Mouse (Mus musculus) liver, adult 2 months (tissue): ENCODE data around the gene Maged1. TPM values are rescaled to one million over a fixed set of nuclear protein-coding genes. Genes with fewer than 3 reads are reported as not detected.
"Not testable (repeated sequence)": the region's sequence is repeated elsewhere in the genome, so short reads cannot be mapped to it uniquely, and the experiment has no call there.

ENCODE experiments used
- DNase-seq: peaks from one replicate; pipeline ENCODE4 v3.0.0-alpha.2; 2011; ENCODE audit warnings: low read depth, low spot score; ENCODE audit errors: extremely low read depth
- H3K27ac ChIP-seq: fragments of 200-500 bp; replicated peaks from 2 replicates; pipeline ENCODE4 v1.5.1; 2012; ENCODE audit warnings: low read depth, mild to moderate bottlenecking, control low read depth, inconsistent platforms, low read length; ENCODE audit not compliant: insufficient read depth
- H3K27me3 ChIP-seq: fragments of 200-500 bp; 2 replicates; pipeline ENCODE4 v1.6.1; 2012; ENCODE audit warnings: mild to moderate bottlenecking, moderate library complexity, low read length, inconsistent platforms; ENCODE audit not compliant: control insufficient read depth, insufficient read depth
- H3K36me3 ChIP-seq: fragments of 200-500 bp; 2 replicates; pipeline ENCODE4 v1.6.1; 2012; ENCODE audit warnings: low read length, inconsistent platforms; ENCODE audit not compliant: control insufficient read depth, insufficient read depth
- H3K4me1 ChIP-seq: fragments of 200-500 bp; 2 replicates; pipeline ENCODE4 v1.6.1; 2011; ENCODE audit warnings: low read length; ENCODE audit not compliant: control insufficient read depth, insufficient read depth
- H3K4me3 ChIP-seq: fragments of 200-500 bp; 2 replicates; pipeline ENCODE4 v1.5.1; 2011; ENCODE audit warnings: low read depth, mild to moderate bottlenecking, control low read depth, low read length, moderate library complexity; ENCODE audit not compliant: insufficient read depth
- H3K79me2 ChIP-seq: fragments of 200-500 bp; 2 replicates; pipeline ENCODE4 v1.6.1; 2012; ENCODE audit warnings: inconsistent platforms, mild to moderate bottlenecking, low read length, moderate library complexity; ENCODE audit not compliant: control insufficient read depth, insufficient read depth
- H3K9ac ChIP-seq: fragments of 200-500 bp; 2 replicates; pipeline ENCODE4 v1.6.1; 2012; ENCODE audit warnings: low read depth, mild to moderate bottlenecking, control low read depth, inconsistent platforms, low read length
- CTCF ChIP-seq: fragments of 200-500 bp; IDR thresholded peaks from 2 replicates; pipeline ENCODE4 v1.5.1; 2011; ENCODE audit warnings: low read depth, low read length, control low read depth
- POLR2A ChIP-seq: fragments of 200-500 bp; IDR thresholded peaks from 2 replicates; pipeline ENCODE4 v1.6.1; 2011; ENCODE audit warnings: low read length, control low read depth; ENCODE audit not compliant: insufficient read depth; ENCODE audit errors: extremely low read depth
- WGBS: fragments of 180-500 bp; shearing (Covaris S2); methylation state at CpG from one replicate; pipeline ENCODE4 v1.1.7; 2018; 5-methylcytosine and 5-hydroxymethylcytosine counted together
- polyA plus RNA-seq: library from polyadenylated mRNA; depleted of rRNA; stranded (reverse); fragments of >200 nt; gene quantifications from 2 replicates; pipeline ENCODE4 v1.2.3, GENCODE M21; 2012; rRNA removed
- total RNA-seq: library from RNA; depleted of rRNA; stranded (reverse); fragments of >200 nt; gene quantifications from 2 replicates; pipeline ENCODE4 v1.2.3, GENCODE M21; 2014; rRNA removed

Maged1 gene
- total and polyA plus RNA-seq, 2 experiments = 51.4 to 78.9 TPM

- H3K9ac ChIP-seq = no peak overlapping the region
- H3K4me1 ChIP-seq = no peaks in the 10 kb centered on the region
- no peaks in the 10 kb centered on the region for H3K36me3 ChIP-seq
- no peak overlapping the region for H3K27ac ChIP-seq
- no peak for DNase-seq
- TF ChIP-seq POLR2A (no peak), CTCF (no peak)
- H3K79me2 ChIP-seq = no peaks in the 10 kb centered on the region
- WGBS = 74% methylated on average over 3 of the region's 3 CpGs
- H3K27me3 ChIP-seq = no peaks in the 10 kb centered on the region
- H3K4me3 ChIP-seq = no peak overlapping the region
These were observed 19.8 kb downstream of the Maged1 start for GRCm38 (mm10) chrX:94522166-94522565.

- Histone ChIP-seq H3K36me3 (no peaks in the 10 kb centered on the region), H3K27ac (no peak overlapping the region), H3K9ac (no peak overlapping the region), H3K79me2 (no peaks in the 10 kb centered on the region), H3K4me3 (no peak overlapping the region), H3K4me1 (no peaks in the 10 kb centered on the region), H3K27me3 (no peaks in the 10 kb centered on the region)
- 50% methylated on average over 3 of the region's 3 CpGs for whole genome bisulfite sequencing
- DNase-seq = no peak
- TF ChIP-seq POLR2A (no peak), CTCF (no peak)
These were observed 33.5 kb downstream of the Maged1 start for GRCm38 (mm10) chrX:94508442-94508819.

GRCm38 (mm10) chrX:94507698-94508441 lies 34.1 kb downstream of the Maged1 start:
- not testable (repeated sequence) for H3K4me1 ChIP-seq, H3K79me2 ChIP-seq, H3K27ac ChIP-seq, H3K36me3 ChIP-seq, H3K27me3 ChIP-seq, H3K4me3 ChIP-seq, H3K9ac ChIP-seq, DNase-seq
- 21% methylated on average over 8 of the region's 14 CpGs for WGBS

GRCm38 (mm10) chrX:94486001-94486792 lies 55.7 kb downstream of the Maged1 start:
- WGBS = 100% methylated on average over 2 of the region's 2 CpGs
- H3K36me3 ChIP-seq = no peaks in the 10 kb centered on the region
- no peaks in the 10 kb centered on the region for H3K27me3 ChIP-seq
- H3K79me2 ChIP-seq = no peaks in the 10 kb centered on the region
- H3K27ac ChIP-seq = no peak overlapping the region
- TF ChIP-seq CTCF (no peak), POLR2A (no peak)
- no peak overlapping the region for H3K9ac ChIP-seq
- H3K4me1 ChIP-seq = no peaks in the 10 kb centered on the region
- H3K4me3 ChIP-seq = no peak overlapping the region
- no peak for DNase-seq

Other genes with a start within 250 kb of the Maged1 start
- not detected in 2 replicates for gene Fam90a1b, start 175.4 kb downstream of the Maged1 start, total RNA-seq
- not detected in 2 replicates for gene Fam90a1b, start 175.4 kb downstream of the Maged1 start, polyA plus RNA-seq
- gene Apoo, start 175.0 kb downstream of the Maged1 start, total RNA-seq = 31.9 and 38.6 TPM in 2 replicates
- 5.3 and 8.2 TPM in 2 replicates for gene Apoo, start 175.0 kb downstream of the Maged1 start, polyA plus RNA-seq
- gene Gspt2, start 93.9 kb upstream of the Maged1 start, total RNA-seq = 0.65 and 0.67 TPM in 2 replicates
- 0.30 and 0.66 TPM in 2 replicates for gene Gspt2, start 93.9 kb upstream of the Maged1 start, polyA plus RNA-seq
- gene Zxdb, start 182.4 kb upstream of the Maged1 start, total RNA-seq = 3.8 and 4.2 TPM in 2 replicates
- gene Zxdb, start 182.4 kb upstream of the Maged1 start, polyA plus RNA-seq = 1.0 and 1.2 TPM in 2 replicates